Mouse (Mus musculus): ENCODE data around the gene Olfr1224-ps1. TPM values are rescaled to one million over a fixed set of nuclear protein-coding genes. Genes with fewer than 3 reads are reported as not detected.
"Not testable (repeated sequence)": the region's sequence is repeated elsewhere in the genome, so short reads cannot be mapped to it uniquely, and the experiment has no call there.

Olfr1224-ps1 gene
- total RNA-seq (2022): not detected

DNA sequence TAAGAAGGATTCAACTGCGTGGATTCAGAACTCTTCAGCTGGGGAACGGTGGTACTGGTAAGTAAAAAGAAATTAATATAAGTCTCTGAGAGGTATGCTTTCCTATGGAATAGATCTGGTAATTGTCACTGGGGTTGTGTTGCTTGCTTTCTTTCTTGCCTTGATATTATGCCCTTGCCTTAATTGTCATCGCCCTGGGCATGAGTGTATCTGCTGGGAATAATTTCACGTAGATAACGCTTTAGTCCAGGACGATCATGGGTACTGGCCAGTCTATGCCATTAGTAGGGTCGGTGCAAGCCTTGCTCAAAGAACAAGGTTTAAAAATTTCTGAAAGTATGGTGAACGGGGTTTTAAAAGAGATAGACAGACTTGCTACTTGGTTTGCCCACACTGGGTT is at the start of gene Olfr1224-ps1:
Gene Olfr1224-ps1, minus strand, starts transcription at position 101 of the 400 bp plus-strand sequence.
- DNase-seq (ENCODE audit: low spot score in 2 of 2): not testable (repeated sequence)

GRCm38 (mm10) chr2:89199948-89200347 is 36.1 kb upstream of the Olfr1224-ps1 start, which contains the start of gene Olfr1226:
Olfr1226 (minus strand) TSS chr2:89200048.
- no peak for DNase-seq (ENCODE audit: low spot score in 2 of 2)

DNA sequence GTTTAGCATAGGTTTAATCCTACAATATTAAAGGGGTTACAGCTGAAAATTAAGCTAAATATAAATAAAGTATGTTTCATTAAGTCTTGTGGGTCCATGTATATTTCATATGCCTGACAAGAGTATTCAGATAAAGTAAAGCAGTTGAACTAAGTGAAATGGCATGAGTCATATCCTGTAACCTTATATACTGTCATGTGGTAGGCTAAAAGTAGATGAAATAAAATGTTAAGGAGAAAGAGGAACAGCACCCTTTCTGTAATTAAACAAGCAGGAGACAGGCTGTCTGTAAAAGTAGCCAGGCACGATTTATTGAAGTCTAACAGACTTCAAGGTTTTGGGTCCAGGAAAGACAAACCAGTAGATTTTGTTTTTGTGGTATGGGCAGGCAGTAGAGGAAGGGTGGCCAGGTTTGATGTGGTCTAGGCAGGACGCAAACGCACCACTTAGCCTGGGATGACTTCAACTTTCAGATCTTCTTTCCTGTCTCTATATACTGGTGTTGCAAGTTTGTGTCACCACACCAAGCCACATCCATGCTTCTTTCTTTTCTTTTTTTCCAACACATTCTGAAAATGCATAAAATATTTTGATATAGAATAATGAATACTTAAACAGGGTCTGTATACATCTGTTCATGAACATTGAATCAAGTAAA is 32.6 kb upstream of the Olfr1224-ps1 start:
- DNase-seq (ENCODE audit: low spot score in 2 of 2): no peak

GRCm38 (mm10) chr2:89174569-89174968 is 10.7 kb upstream of the Olfr1224-ps1 start, which contains the start of gene Olfr1225:
Olfr1225 (minus strand) TSS chr2:89174669.
- no peak for DNase-seq (ENCODE audit: low spot score in 2 of 2)

- DNase-seq (ENCODE audit: low spot score in 2 of 2): not testable (repeated sequence)
Measured at GRCm38 (mm10) chr2:89164711-89165110, 820 bp upstream of the Olfr1224-ps1 start.

DNA sequence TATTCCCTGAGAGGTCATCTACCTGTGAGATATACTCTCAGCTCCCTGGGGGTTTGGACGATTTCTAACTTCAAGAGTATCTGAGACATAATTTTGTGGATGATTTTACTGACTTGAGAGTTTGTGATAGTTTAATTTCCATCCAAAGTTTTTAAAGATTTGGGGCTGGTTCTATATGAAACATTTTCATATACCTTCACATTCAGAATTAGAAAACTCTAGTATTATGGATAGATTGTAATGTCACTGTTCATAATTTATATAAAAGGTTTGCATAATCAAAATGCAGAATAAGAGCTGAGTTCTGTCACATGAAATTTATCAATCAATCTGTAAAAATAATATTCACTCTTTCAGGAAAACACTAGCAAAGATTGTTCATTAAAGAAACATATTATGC is 12.4 kb downstream of the Olfr1224-ps1 start, which contains the start of gene Olfr1223:
Gene Olfr1223, minus strand, starts transcription at position 101 of the 400 bp plus-strand sequence.
- no peak for DNase-seq (ENCODE audit: low spot score in 2 of 2)

- DNase-seq (ENCODE audit: low spot score in 2 of 2): no peak
Measured at GRCm38 (mm10) chr2:89132954-89133353, 30.9 kb downstream of the Olfr1224-ps1 start, which contains the start of gene Olfr1222. Olfr1222 (minus strand) TSS chr2:89133054.

- no peak for DNase-seq (ENCODE audit: low spot score in 2 of 2)
Measured at GRCm38 (mm10) chr2:89117183-89117582, 46.7 kb downstream of the Olfr1224-ps1 start, which contains the start of gene Olfr1221. Olfr1221 (minus strand) TSS chr2:89117283.

DNA sequence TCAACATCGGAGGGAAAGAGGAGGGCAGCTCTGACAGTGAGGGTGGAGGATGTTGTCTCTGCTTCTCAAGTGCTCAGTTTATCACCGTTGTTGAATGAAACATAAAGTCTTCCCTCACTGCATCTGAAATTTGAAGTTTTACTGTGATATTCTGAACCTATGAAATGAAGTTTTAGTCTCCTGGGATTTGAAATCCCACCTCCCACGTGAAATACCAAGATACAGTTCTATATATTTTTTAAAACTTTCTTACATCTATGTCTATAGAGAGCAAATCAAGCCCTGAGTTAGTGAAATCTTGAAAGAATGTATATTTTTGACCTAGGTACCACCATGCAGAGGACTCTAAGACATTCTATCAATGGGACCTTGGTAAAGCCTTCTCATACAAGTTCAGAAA is 57.2 kb downstream of the Olfr1224-ps1 start, which contains the start of gene Olfr1220:
Gene Olfr1220, minus strand, starts transcription at position 101 of the 400 bp plus-strand sequence.
- DNase-seq (ENCODE audit: low spot score in 2 of 2): no peak

DNA sequence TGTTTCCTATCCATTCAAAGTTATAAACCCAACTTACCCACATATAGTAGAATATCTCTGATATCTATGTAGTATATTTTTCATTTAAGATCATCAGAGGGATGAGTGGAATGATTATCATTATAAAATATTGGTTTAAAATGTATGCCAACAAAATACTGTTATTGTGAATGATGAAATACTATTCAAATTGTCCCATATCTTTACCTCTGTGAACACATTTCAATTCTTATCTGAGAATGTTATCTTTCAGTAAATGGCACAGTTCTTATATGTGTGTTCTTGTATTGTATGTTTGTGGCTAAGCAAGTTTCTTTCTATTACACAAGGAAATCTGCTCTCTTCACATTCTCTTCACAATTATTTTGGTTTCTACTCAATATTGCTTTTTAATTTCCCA is 58.2 kb downstream of the Olfr1224-ps1 start:
- no peak for DNase-seq (ENCODE audit: low spot score in 2 of 2)

Other genes with a start within 250 kb of the Olfr1224-ps1 start
- not detected for gene Olfr1209, start 248.9 kb downstream of the Olfr1224-ps1 start, total RNA-seq (2022)
- gene Olfr1211, start 226.0 kb downstream of the Olfr1224-ps1 start, total RNA-seq (2022): not detected
- gene Olfr1212, start 210.1 kb downstream of the Olfr1224-ps1 start, total RNA-seq (2022): not detected
- not detected for gene Gm13762, start 183.8 kb downstream of the Olfr1224-ps1 start, total RNA-seq (2022)
- gene Olfr1214, start 171.4 kb downstream of the Olfr1224-ps1 start, total RNA-seq (2022): not detected
- not detected for gene Olfr1215, start 157.1 kb downstream of the Olfr1224-ps1 start, total RNA-seq (2022)
- gene Olfr1216, start 145.8 kb downstream of the Olfr1224-ps1 start, total RNA-seq (2022): not detected
- gene Olfr1217, start 132.0 kb downstream of the Olfr1224-ps1 start, total RNA-seq (2022): not detected
- not detected for gene Olfr1218, start 102.9 kb downstream of the Olfr1224-ps1 start, total RNA-seq (2022)
- gene Olfr1219, start 80.6 kb downstream of the Olfr1224-ps1 start, total RNA-seq (2022): not detected
- gene Olfr1220, start 57.3 kb downstream of the Olfr1224-ps1 start, total RNA-seq (2022): not detected
- gene Olfr1221, start 46.8 kb downstream of the Olfr1224-ps1 start, total RNA-seq (2022): not detected
- gene Olfr1222, start 31.0 kb downstream of the Olfr1224-ps1 start, total RNA-seq (2022): not detected
- gene Olfr1223, start 12.5 kb downstream of the Olfr1224-ps1 start, total RNA-seq (2022): not detected
- not detected for gene Olfr1225, start 10.6 kb upstream of the Olfr1224-ps1 start, total RNA-seq (2022)
- gene Olfr1226, start 36.0 kb upstream of the Olfr1224-ps1 start, total RNA-seq (2022): not detected
- gene Olfr1228, start 90.0 kb upstream of the Olfr1224-ps1 start, total RNA-seq (2022): not detected
- gene Olfr1229, start 123.9 kb upstream of the Olfr1224-ps1 start, total RNA-seq (2022): not detected
- gene Olfr1230, start 133.2 kb upstream of the Olfr1224-ps1 start, total RNA-seq (2022): not detected
- not detected for gene Olfr1231, start 143.0 kb upstream of the Olfr1224-ps1 start, total RNA-seq (2022)
- gene Olfr1232, start 165.6 kb upstream of the Olfr1224-ps1 start, total RNA-seq (2022): not detected
- gene Olfr1233, start 178.3 kb upstream of the Olfr1224-ps1 start, total RNA-seq (2022): not detected
- gene Olfr1234, start 200.8 kb upstream of the Olfr1224-ps1 start, total RNA-seq (2022): not detected
- not detected for gene Olfr1238, start 245.6 kb upstream of the Olfr1224-ps1 start, total RNA-seq (2022)